Mouse (Mus musculus) spleen, adult 2 months (tissue): ENCODE measurements around the gene Fam196b.

Source experiments
- CTCF ChIP-seq: fragments of 200-500 bp; IDR thresholded peaks from 2 replicates; pipeline ENCODE4 v1.5.1; 2011; ENCODE audit warnings: mild to moderate bottlenecking, inconsistent platforms; ENCODE audit not compliant: insufficient read depth, insufficient read length, insufficient replicate concordance; ENCODE audit errors: extremely low read depth
- POLR2A ChIP-seq: fragments of 200-500 bp; IDR thresholded peaks from 2 replicates; pipeline ENCODE4 v1.6.1; 2011; ENCODE audit warnings: low read depth, low read length, inconsistent platforms

- TF ChIP-seq POLR2A (no peak), CTCF (no peak)
Measured at GRCm38 (mm10) chr11:34397661-34398060, 83.0 kb downstream of the Fam196b start.
